Mouse (Mus musculus) kidney, embryonic 15.5 days (tissue): Measurements from ENCODE around the gene Arhgef7. TPM values are rescaled to one million over a fixed set of nuclear protein-coding genes. Genes with fewer than 3 reads are reported as not detected.

Experiments
- ATAC-seq: fragments of 200-750 bp; cut with Nextera tagmentation; replicated peaks from 2 replicates; pipeline ENCODE4 v1.8.0; 2017; ENCODE audit warnings: moderate TSS enrichment; ENCODE audit not compliant: low FRiP score
- H3K27ac ChIP-seq: fragments of 300-500 bp; sonication (generic); 2 replicates; pipeline ENCODE4 v1.5.1; 2015; ENCODE audit warnings: mild to moderate bottlenecking, inconsistent platforms
- H3K27me3 ChIP-seq: fragments of 300-500 bp; sonication (generic); 2 replicates; pipeline ENCODE4 v1.6.1; 2015; ENCODE audit warnings: inconsistent platforms
- H3K36me3 ChIP-seq: fragments of 300-500 bp; sonication (generic); 2 replicates; pipeline ENCODE4 v1.6.1; 2015; ENCODE audit warnings: inconsistent platforms
- H3K4me1 ChIP-seq: fragments of 300-500 bp; sonication (generic); 2 replicates; pipeline ENCODE4 v1.6.1; 2015; ENCODE audit warnings: inconsistent platforms
- H3K4me2 ChIP-seq: fragments of 300-500 bp; sonication (generic); 2 replicates; pipeline ENCODE4 v1.6.1; 2015; ENCODE audit warnings: moderate library complexity, mild to moderate bottlenecking, inconsistent platforms
- H3K4me3 ChIP-seq: fragments of 300-500 bp; sonication (generic); replicated peaks from 2 replicates; pipeline ENCODE4 v1.5.1; 2015; ENCODE audit warnings: mild to moderate bottlenecking, inconsistent platforms
- H3K9ac ChIP-seq: fragments of 300-500 bp; sonication (generic); 2 replicates; pipeline ENCODE4 v1.6.1; 2015; ENCODE audit warnings: mild to moderate bottlenecking, inconsistent platforms
- H3K9me3 ChIP-seq: fragments of 300-500 bp; sonication (generic); replicated peaks from 2 replicates; pipeline ENCODE4 v1.6.1; 2016; ENCODE audit warnings: inconsistent platforms
- WGBS: fragments of 180-500 bp; shearing (Covaris S2); methylation state at CpG from one replicate; pipeline ENCODE4 v1.1.7; 2015; ENCODE audit warnings: mixed read lengths; 5-methylcytosine and 5-hydroxymethylcytosine counted together
- polyA plus RNA-seq: library from polyadenylated mRNA; unstranded; fragments of >200 nt; fragmentation: Nextera tagmentation; extraction: Ambion mirVana; gene quantifications from 2 replicates; pipeline ENCODE4 v1.2.1, GENCODE M21; 2015

Gene Arhgef7
- polyA plus RNA-seq, 1 experiment from 2014 or later = 40.1 TPM

DNA sequence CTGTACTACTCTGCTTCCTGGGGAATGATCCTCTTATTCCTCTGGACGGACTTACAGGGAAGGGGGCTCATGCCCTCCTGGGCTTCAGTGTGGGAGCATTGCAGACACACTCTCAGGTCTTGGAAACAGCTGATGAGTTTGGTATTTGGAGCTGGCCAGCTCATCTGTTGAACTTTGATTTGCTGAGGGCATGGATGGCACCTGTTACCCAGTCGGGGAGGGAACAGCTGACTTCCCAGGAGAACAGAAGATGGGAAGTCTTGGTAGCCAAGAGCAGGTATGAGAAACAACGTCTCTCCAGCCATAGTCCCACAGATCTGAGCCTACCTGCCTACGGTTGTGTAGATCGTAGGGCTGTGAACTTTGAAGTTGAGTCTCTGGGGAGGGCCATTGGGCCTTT, 44.1 kb downstream of the Arhgef7 start:
- no peak for ATAC-seq
- no peak overlapping the region for H3K9ac ChIP-seq
- peaks cover 13% of the 10 kb centered on the region; the same call in 1 of the 2 replicates for H3K36me3 ChIP-seq
- H3K27ac ChIP-seq = no peak overlapping the region
- WGBS = 93% methylated on average over 5 of the region's 5 CpGs
- no peaks in the 10 kb centered on the region for H3K27me3 ChIP-seq
- peaks cover 35% of the 10 kb centered on the region for H3K4me1 ChIP-seq
- no peak overlapping the region for H3K4me2 ChIP-seq
- H3K9me3 ChIP-seq = no peaks in the 10 kb centered on the region
- H3K4me3 ChIP-seq = no peak overlapping the region

GRCm38 (mm10) chr8:11774195-11775076, 46.9 kb downstream of the Arhgef7 start:
- Histone ChIP-seq H3K27me3 (no peaks in the 10 kb centered on the region), H3K9ac (0 out of 2 replicates have a peak overlapping the region, but pooled peaks have one; percentile 14), H3K27ac (peak overlapping the region; percentile 63), H3K4me1 (peaks cover 56% of the 10 kb centered on the region), H3K36me3 (no peaks in the 10 kb centered on the region), H3K4me3 (no peak overlapping the region), H3K9me3 (no peaks in the 10 kb centered on the region), H3K4me2 (no peak overlapping the region)
- WGBS = 64% methylated on average over 17 of the region's 17 CpGs
- ATAC-seq = 0 out of 2 replicates have a peak, but pooled peaks have one; percentile 16

DNA sequence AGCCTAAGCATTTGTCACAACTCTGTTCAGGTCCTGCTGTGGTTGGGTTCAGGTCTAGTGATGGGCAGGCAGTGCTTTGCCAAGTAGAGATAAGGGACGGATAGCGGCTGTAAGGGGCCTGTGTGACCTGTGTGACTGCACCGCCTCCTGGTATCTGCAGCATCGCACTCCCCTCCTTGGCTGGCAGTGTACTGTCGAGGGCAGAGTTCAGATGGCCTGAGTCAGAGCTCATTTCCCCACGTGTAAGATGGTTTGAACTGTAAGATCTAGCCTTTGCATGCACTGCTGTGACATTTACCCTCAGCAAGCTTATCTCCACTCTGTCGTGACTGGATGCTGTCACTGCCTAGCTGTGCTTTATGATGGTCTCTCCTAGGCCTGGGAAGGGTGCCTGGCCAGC, 48.4 kb downstream of the Arhgef7 start:
- peaks cover 2% of the 10 kb centered on the region; the same call in 1 of the 2 replicates for H3K36me3 ChIP-seq
- no peak overlapping the region for H3K4me2 ChIP-seq
- H3K9me3 ChIP-seq = no peaks in the 10 kb centered on the region
- H3K9ac ChIP-seq = no peak overlapping the region
- H3K4me1 ChIP-seq = peaks cover 68% of the 10 kb centered on the region
- 42% methylated on average over 7 of the region's 7 CpGs for WGBS
- H3K4me3 ChIP-seq = no peak overlapping the region
- no peak for ATAC-seq
- H3K27me3 ChIP-seq = no peaks in the 10 kb centered on the region
- H3K27ac ChIP-seq = 0 out of 2 replicates have a peak overlapping the region, but pooled peaks have one; percentile 63

DNA sequence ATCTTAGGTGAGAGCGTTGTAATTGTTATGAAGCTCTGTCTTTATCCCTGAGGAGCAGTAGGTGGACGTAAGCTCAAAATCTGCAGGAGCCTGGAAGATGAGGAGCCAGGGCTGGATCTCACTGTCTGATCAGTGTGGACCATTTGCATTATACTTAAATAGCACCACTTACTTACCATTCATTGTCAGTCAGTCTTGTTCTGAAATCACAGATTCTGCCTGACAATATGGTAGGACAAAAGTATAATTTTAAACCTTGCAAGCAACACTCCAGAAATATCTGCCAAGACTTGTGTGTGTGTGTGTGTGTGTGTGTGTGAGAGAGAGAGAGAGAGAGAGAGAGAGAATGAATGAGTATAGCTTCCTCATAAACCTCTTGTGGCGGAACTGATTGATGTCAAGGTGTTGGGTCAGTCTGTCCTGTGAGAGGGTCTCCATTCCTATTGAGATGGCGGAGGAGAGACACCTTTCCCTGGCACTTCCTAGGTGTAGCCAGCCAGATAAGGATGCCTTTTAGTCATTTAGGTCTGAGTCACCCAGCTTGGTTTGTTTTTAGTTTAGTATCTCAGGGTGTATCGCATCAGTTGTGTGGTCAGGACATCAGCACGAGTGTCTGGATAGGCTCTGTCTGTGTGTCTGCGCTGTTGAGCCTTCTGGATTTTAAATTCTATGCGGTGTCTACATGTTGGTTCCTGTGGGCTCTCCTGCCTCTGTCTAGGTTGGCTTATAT, 49.1 kb downstream of the Arhgef7 start:
- Histone ChIP-seq H3K9ac (no peak overlapping the region), H3K4me1 (peaks cover 68% of the 10 kb centered on the region), H3K4me3 (no peak overlapping the region), H3K4me2 (no peak overlapping the region), H3K9me3 (no peaks in the 10 kb centered on the region), H3K27me3 (no peaks in the 10 kb centered on the region), H3K36me3 (peaks cover 7% of the 10 kb centered on the region; the same call in 1 of the 2 replicates), H3K27ac (no peak overlapping the region)
- no peak for ATAC-seq
- 91% methylated on average over 8 of the region's 8 CpGs for WGBS

- WGBS = 72% methylated on average over 10 of the region's 10 CpGs
Observed at GRCm38 (mm10) chr8:11777201-11777600, 49.7 kb downstream of the Arhgef7 start.

DNA sequence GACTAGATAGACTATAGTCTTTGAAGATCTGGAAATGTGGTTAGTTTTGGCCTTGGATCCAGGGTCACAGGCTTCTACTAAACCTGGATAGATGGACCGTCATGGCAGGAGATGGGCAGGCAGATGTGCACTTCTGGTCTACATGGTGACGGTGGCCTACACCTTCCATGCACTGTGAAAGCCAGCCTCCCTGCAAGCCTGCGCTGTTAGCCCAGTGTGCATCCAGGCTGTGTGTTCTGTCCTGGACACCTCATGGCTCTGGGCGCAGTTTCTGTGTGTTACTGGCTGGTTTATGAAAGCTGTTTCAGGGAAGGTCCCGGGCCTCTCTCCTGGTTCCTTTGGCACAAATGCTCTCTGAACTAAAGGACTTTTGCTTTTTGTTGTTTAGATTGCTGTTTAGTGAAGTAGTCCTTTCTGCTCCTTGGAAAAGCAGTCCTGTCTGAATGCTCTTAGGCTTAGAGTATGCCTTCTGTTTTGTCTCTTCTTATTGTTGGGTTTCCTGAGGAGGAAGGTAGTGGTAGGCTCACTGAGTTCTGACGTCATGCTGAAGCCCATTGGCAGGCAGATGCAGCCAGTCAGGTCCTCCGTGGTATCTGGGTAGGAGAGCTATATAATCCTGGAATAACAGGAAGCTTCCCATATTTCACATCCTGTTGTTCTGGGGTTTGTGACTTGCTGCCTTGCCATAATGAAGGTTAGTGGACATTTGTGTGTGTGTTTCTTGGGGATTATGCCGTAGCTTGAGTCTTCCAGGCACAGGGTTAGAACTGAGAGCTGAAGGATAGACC, 51.3 kb downstream of the Arhgef7 start:
- peak overlapping the region; percentile 35 for H3K4me3 ChIP-seq
- no peak for ATAC-seq

More at GRCm38 (mm10) chr8:11777201-11777600, 49.7 kb downstream of the Arhgef7 start:
- Histone ChIP-seq H3K4me3 (no peak overlapping the region), H3K4me1 (peaks cover 68% of the 10 kb centered on the region), H3K4me2 (no peak overlapping the region), H3K9me3 (no peaks in the 10 kb centered on the region), H3K27me3 (no peaks in the 10 kb centered on the region), H3K36me3 (peaks cover 13% of the 10 kb centered on the region), H3K9ac (no peak overlapping the region), H3K27ac (no peak overlapping the region)
- no peak for ATAC-seq

GRCm38 (mm10) chr8:11779844-11780634, 52.5 kb downstream of the Arhgef7 start:
- peaks cover 44% of the 10 kb centered on the region for H3K4me1 ChIP-seq
- WGBS = 73% methylated on average over 10 of the region's 10 CpGs
- peak overlapping the region; percentile 78 for H3K27ac ChIP-seq
- no peaks in the 10 kb centered on the region for H3K9me3 ChIP-seq
- peak overlapping the region; percentile 6; the same call in 1 of the 2 replicates for H3K9ac ChIP-seq
- peak overlapping the region; percentile 45 for H3K4me2 ChIP-seq
- no peaks in the 10 kb centered on the region for H3K27me3 ChIP-seq
- H3K36me3 ChIP-seq = peaks cover 35% of the 10 kb centered on the region
- H3K4me3 ChIP-seq = peak overlapping the region; percentile 35
- peak; percentile 47; the same call in 1 of the 2 replicates for ATAC-seq

More for the DNA sequence above, 51.3 kb downstream of the Arhgef7 start:
- WGBS = 64% methylated on average over 8 of the region's 8 CpGs
- H3K9ac ChIP-seq = peak overlapping the region; percentile 6; the same call in 1 of the 2 replicates
- H3K4me1 ChIP-seq = peaks cover 56% of the 10 kb centered on the region
- peaks cover 29% of the 10 kb centered on the region for H3K36me3 ChIP-seq
- H3K4me2 ChIP-seq = peak overlapping the region; percentile 45; the same call in 1 of the 2 replicates
- no peaks in the 10 kb centered on the region for H3K27me3 ChIP-seq
- peak overlapping the region; percentile 78 for H3K27ac ChIP-seq
- no peaks in the 10 kb centered on the region for H3K9me3 ChIP-seq

DNA sequence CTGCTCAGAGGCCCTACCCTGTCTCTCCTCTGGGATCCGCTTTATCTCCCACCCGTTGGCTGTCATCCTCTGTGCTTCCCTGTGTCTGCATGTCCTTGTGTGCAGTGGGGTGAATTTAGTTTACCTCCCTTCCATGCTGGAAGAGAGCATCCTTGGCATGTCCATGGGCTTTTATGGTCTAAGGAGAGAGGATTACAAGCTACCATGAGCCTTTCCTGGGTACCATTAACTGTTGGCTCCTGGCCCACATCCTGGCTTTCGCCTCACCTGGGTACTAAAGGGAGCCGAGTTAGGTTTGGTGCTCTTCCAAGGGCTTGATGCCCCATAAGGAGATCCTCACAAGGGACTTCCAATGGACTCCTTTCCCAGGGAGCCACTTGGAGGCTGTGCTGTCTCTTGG, 53.1 kb downstream of the Arhgef7 start:
- Histone ChIP-seq H3K9me3 (no peaks in the 10 kb centered on the region), H3K4me3 (peak overlapping the region; percentile 35), H3K27me3 (no peaks in the 10 kb centered on the region), H3K27ac (no peak overlapping the region), H3K4me1 (peaks cover 38% of the 10 kb centered on the region), H3K36me3 (peaks cover 41% of the 10 kb centered on the region), H3K9ac (no peak overlapping the region), H3K4me2 (peak overlapping the region; percentile 45)
- no peak for ATAC-seq
- WGBS = 89% methylated on average over 4 of the region's 4 CpGs

DNA sequence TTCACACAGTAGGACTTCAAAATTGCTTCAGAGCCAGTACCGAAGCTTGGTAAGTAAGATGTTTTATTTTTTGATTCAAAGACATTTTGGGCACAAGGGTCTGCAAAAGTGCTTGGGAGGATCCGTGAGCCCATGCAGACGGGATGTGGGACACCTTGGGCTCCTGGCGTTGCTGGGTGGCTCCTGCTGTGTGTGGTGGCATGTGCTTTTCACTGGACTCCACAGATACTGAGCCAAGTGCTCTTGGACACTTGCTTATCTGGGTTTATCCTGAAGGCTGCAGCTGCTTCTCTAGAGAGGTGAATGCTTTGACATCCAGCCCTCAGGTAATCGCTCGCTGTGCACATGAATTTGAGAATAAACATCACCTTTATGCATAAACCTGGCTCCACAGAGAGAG, 55.1 kb downstream of the Arhgef7 start:
- Histone ChIP-seq H3K27ac (no peak overlapping the region), H3K9ac (no peak overlapping the region), H3K9me3 (no peaks in the 10 kb centered on the region), H3K4me1 (peaks cover 31% of the 10 kb centered on the region), H3K4me3 (no peak overlapping the region), H3K4me2 (no peak overlapping the region), H3K27me3 (no peaks in the 10 kb centered on the region), H3K36me3 (peaks cover 50% of the 10 kb centered on the region)
- WGBS = 89% methylated on average over 6 of the region's 6 CpGs
- ATAC-seq = no peak

- Histone ChIP-seq H3K4me1 (peaks cover 20% of the 10 kb centered on the region), H3K27ac (no peak overlapping the region), H3K4me3 (no peak overlapping the region), H3K9me3 (no peaks in the 10 kb centered on the region), H3K36me3 (peaks cover 51% of the 10 kb centered on the region), H3K4me2 (no peak overlapping the region), H3K9ac (no peak overlapping the region), H3K27me3 (no peaks in the 10 kb centered on the region)
- no peak for ATAC-seq
- WGBS = 88% methylated on average over 7 of the region's 7 CpGs
Observed at GRCm38 (mm10) chr8:11783861-11784594, 56.5 kb downstream of the Arhgef7 start.
